Mouse (Mus musculus) heart, embryonic 16.5 days (tissue): ENCODE measurements around the gene Rcor1. TPM values are rescaled to one million over a fixed set of nuclear protein-coding genes. Genes with fewer than 3 reads are reported as not detected.

ENCODE experiments used
- ATAC-seq: fragments of 200-750 bp; cut with Nextera tagmentation; replicated peaks from 2 replicates; pipeline ENCODE4 v1.8.0; 2017; ENCODE audit warnings: moderate number of reproducible peaks; ENCODE audit not compliant: insufficient read depth, low FRiP score; ENCODE audit errors: extremely low read depth
- H3K27ac ChIP-seq: fragments of 300-500 bp; sonication (generic); 2 replicates; pipeline ENCODE4 v1.5.1; 2014; ENCODE audit warnings: mild to moderate bottlenecking, low read length, control low read depth, moderate library complexity
- H3K27me3 ChIP-seq: fragments of 300-500 bp; sonication (generic); 2 replicates; pipeline ENCODE4 v1.6.1; 2014; ENCODE audit warnings: low read length, mixed read lengths; ENCODE audit not compliant: control insufficient read depth, insufficient read depth
- H3K36me3 ChIP-seq: fragments of 300-500 bp; sonication (generic); 2 replicates; pipeline ENCODE4 v1.6.1; 2014; ENCODE audit not compliant: control insufficient read depth, insufficient read depth
- H3K4me1 ChIP-seq: fragments of 300-500 bp; sonication (generic); 2 replicates; pipeline ENCODE4 v1.6.1; 2014; ENCODE audit warnings: low read length, mixed read lengths; ENCODE audit not compliant: control insufficient read depth, insufficient read depth
- H3K4me2 ChIP-seq: fragments of 300-500 bp; sonication (generic); 2 replicates; pipeline ENCODE4 v1.6.1; 2014; ENCODE audit warnings: low read depth, mild to moderate bottlenecking, control low read depth, low read length
- H3K4me3 ChIP-seq: fragments of 300-500 bp; sonication (generic); 2 replicates; pipeline ENCODE4 v1.5.1; 2014; ENCODE audit warnings: mild to moderate bottlenecking, control low read depth, low read length
- H3K9ac ChIP-seq: fragments of 300-500 bp; sonication (generic); 2 replicates; pipeline ENCODE4 v1.6.1; 2014; ENCODE audit warnings: low read length, control low read depth
- H3K9me3 ChIP-seq: fragments of 300-500 bp; sonication (generic); replicated peaks from 2 replicates; pipeline ENCODE4 v1.6.1; 2016; ENCODE audit warnings: low read length; ENCODE audit not compliant: control insufficient read depth
- WGBS: fragments of 180-500 bp; shearing (Covaris S2); extraction: QIAGEN DNeasy Blood & Tissue Kit; methylation state at CpG from one replicate; pipeline ENCODE4 v1.1.7; 2014; 5-methylcytosine and 5-hydroxymethylcytosine counted together
- polyA plus RNA-seq: library from polyadenylated mRNA; unstranded; fragments of >200 nt; fragmentation: Nextera tagmentation; extraction: Ambion mirVana; gene quantifications from 2 replicates; pipeline ENCODE4 v1.2.1, GENCODE M21; 2015

Gene Rcor1
- polyA plus RNA-seq, result 6.4 and 6.5 TPM in 2 replicates

DNA sequence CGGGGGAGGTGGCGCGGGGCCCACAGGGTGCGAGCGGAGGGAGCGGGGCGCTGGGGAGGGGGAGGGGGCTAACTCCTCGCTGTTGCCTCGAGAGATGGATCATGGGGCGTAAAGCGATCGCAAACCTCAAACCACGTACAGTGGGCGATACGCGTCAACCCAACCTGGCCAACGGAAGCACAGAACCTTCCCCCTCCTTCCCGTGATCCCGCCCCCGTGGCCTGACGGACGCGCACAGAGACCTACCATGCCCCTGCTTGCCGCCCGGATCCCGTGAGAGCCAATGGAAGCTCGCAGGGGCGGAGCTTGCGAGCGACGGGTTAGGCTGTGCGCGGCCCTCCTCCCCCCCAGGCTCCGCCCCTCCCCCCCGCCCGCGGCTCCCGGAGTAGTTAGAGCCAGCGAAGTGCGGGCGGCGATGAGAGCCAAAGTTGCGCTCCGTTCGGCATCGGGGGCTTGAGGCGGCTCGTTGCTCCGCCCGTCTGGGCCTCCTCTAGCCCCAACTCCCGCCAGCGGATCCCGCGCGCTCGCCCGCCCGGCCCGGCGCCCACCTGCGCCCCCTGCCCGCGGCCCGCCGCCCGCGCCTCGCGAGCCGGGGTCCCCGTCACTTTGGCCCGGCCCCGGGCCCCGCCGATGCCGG, at the start of gene Rcor1:
TSS of gene Rcor1 (plus strand) at position 376 of the 637 bp plus-strand sequence.
- Histone ChIP-seq H3K9me3 (no peaks in the 10 kb centered on the region), H3K4me1 (peaks cover 15% of the 10 kb centered on the region), H3K36me3 (no peaks in the 10 kb centered on the region), H3K4me3 (peak within 1 kb of the TSS; percentile 94), H3K27me3 (no peaks in the 10 kb centered on the region), H3K9ac (peak within 1 kb of the TSS; percentile 99), H3K27ac (peak within 1 kb of the TSS; percentile 99), H3K4me2 (peak within 1 kb of the TSS; percentile 82)
- WGBS, result under 1% methylated on average over 72 of the region's 76 CpGs
- ATAC-seq, result peak; percentile 96

DNA sequence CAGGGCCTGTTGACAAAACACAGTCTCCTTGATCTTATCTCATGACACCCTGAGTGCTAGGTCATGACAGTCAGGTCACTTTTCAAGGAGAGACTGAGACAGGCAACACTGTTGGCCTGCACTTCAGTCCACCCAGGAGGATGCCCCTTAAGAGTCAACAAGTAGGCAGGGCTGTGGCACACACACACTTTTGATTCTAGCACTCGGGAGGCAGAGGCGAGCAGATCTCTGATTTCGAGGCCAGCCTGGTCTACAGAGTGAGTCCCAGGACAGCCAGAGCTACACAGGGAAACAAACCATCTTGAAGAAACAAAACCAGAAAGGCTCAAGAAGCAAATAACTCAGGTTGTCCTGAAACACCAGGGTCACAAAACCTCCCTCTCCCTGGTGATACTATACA, 49.7 kb upstream of the Rcor1 start:
- H3K9me3 ChIP-seq, result no peaks in the 10 kb centered on the region
- 0 out of 2 replicates have a peak, but pooled peaks cover 2% of the 10 kb centered on the region for H3K4me1 ChIP-seq
- no peaks in the 10 kb centered on the region for H3K27me3 ChIP-seq
- H3K4me2 ChIP-seq, result no peak overlapping the region
- no peak overlapping the region for H3K27ac ChIP-seq
- no peak overlapping the region for H3K9ac ChIP-seq
- WGBS, result 76% methylated on average over 3 of the region's 3 CpGs
- no peak overlapping the region for H3K4me3 ChIP-seq
- no peak for ATAC-seq
- H3K36me3 ChIP-seq, result no peaks in the 10 kb centered on the region

DNA sequence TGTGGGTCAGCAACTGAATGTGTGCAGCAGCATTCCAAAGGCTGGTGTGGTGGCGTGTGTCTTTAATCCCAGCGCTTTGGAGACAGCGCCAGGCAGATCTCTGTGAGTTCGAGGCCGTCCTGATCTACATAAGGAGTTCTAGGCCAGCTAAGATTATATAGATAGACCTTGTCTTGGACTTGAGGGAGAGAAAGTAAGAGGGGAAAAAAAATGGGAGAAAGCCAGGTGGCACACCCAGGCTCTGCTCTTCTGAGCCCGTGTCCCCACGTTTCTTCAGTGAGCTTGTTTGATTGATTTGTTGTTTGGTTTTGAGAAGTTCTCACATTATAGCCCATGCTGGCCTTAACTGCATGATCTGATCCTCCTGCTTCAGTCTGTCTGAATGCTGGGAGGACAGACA, 48.7 kb upstream of the Rcor1 start:
- 0 out of 2 replicates have a peak, but pooled peaks cover 2% of the 10 kb centered on the region for H3K4me1 ChIP-seq
- no peak overlapping the region for H3K9ac ChIP-seq
- H3K4me3 ChIP-seq, result no peak overlapping the region
- H3K36me3 ChIP-seq, result no peaks in the 10 kb centered on the region
- no peak for ATAC-seq
- no peak overlapping the region for H3K27ac ChIP-seq
- H3K9me3 ChIP-seq, result no peaks in the 10 kb centered on the region
- H3K4me2 ChIP-seq, result no peak overlapping the region
- H3K27me3 ChIP-seq, result no peaks in the 10 kb centered on the region
- WGBS, result 86% methylated on average over 7 of the region's 7 CpGs

DNA sequence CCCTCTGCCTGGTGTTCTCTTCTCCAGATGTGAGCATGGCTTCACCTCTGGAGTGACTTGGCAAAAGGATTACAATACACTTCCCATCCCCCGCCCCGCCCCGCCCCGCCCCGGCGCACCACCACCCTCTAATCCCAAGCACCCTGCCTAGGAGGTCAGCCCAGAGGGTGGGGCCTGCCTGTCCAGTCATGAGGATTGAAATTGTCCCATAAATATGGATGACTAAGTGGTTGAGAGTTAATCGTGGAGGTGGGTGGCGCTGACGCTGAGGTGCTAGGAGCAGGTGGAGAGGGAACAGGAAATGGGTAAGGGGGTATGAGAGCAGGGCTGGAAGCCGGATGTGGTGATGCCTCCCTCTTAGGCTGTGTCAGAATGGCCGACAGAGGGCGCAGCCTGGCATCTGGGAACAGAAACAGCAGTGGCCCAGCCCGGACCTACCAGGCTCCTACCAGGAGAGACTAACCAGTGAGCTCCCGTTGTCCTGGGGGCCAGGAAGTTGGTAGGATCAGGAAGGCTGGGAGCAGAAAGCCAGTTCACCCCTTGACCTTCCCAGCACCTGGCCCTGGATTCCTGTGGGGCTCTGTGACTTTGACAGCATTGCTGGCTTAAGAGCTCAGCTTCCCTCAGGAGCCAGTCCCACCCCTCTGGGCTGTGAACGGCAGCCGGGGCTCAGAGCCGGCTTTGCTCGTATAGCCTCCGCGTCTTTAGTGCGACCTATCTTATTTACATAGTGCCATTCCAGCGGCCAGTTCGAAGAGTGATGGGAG, 47.6 kb upstream of the Rcor1 start:
- Histone ChIP-seq H3K27me3 (no peaks in the 10 kb centered on the region), H3K4me2 (peak overlapping the region; percentile 81), H3K36me3 (no peaks in the 10 kb centered on the region), H3K9me3 (no peaks in the 10 kb centered on the region), H3K4me3 (peak overlapping the region; percentile 67), H3K27ac (peak overlapping the region; percentile 85), H3K4me1 (0 out of 2 replicates have a peak, but pooled peaks cover 2% of the 10 kb centered on the region), H3K9ac (peak overlapping the region; percentile 83)
- WGBS, result 8% methylated on average over 23 of the region's 23 CpGs
- ATAC-seq, result peak; percentile 86

DNA sequence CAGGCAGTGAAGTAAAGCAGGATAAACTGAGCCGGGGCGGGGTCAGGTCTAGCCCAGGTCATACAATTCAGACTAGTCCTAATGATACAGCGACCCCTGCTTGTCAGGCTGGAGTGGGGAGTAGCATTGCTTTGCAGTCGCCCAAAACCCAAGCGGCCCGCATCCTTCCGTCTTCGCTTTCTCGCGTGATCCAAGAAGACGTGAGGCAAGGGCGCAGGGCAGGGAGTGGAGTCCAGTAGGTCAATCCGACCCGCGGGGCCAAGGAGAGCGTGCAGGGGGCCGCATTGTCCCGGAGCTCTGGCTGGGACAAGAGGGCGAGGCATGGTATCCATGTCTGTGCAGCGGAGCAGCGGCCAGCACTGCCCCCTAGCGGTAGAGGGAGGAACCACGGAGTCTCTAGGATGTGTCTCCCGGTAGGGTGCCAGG, 47.0 kb upstream of the Rcor1 start:
- H3K36me3 ChIP-seq, result no peaks in the 10 kb centered on the region
- H3K9ac ChIP-seq, result peak overlapping the region; percentile 83
- peak overlapping the region; percentile 85 for H3K27ac ChIP-seq
- H3K4me3 ChIP-seq, result peak overlapping the region; percentile 67
- no peaks in the 10 kb centered on the region for H3K27me3 ChIP-seq
- peak; percentile 91 for ATAC-seq
- H3K9me3 ChIP-seq, result no peaks in the 10 kb centered on the region
- H3K4me2 ChIP-seq, result peak overlapping the region; percentile 81
- H3K4me1 ChIP-seq, result 0 out of 2 replicates have a peak, but pooled peaks cover 2% of the 10 kb centered on the region
- WGBS, result under 1% methylated on average over 24 of the region's 24 CpGs

DNA sequence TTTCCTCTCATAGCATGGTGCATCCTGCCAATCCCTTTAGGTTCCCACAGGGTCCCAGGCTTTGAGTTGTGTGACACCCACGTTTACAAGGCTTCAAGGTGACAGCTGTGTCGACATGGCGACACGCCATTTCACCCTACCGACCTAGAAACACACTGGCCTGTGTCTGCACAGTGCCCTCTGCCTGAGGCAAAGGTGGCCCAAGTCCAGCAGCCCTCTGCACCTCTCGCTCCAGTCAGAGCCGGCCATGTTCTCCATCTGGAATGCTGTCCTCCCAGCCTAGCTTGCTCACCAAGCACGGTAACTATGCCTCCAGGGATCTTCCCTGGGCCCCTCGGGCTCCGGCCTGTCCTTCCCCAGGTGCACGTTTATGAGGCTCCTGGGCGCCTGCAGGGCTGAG, 46.4 kb upstream of the Rcor1 start:
- peak overlapping the region; percentile 83 for H3K9ac ChIP-seq
- no peaks in the 10 kb centered on the region for H3K36me3 ChIP-seq
- no peak overlapping the region for H3K27ac ChIP-seq
- H3K4me1 ChIP-seq, result 0 out of 2 replicates have a peak, but pooled peaks cover 2% of the 10 kb centered on the region
- peaks cover 2% of the 10 kb centered on the region for H3K9me3 ChIP-seq
- H3K4me2 ChIP-seq, result peak overlapping the region; percentile 81
- no peak for ATAC-seq
- no peaks in the 10 kb centered on the region for H3K27me3 ChIP-seq
- H3K4me3 ChIP-seq, result peak overlapping the region; percentile 67
- 76% methylated on average over 12 of the region's 12 CpGs for WGBS

DNA sequence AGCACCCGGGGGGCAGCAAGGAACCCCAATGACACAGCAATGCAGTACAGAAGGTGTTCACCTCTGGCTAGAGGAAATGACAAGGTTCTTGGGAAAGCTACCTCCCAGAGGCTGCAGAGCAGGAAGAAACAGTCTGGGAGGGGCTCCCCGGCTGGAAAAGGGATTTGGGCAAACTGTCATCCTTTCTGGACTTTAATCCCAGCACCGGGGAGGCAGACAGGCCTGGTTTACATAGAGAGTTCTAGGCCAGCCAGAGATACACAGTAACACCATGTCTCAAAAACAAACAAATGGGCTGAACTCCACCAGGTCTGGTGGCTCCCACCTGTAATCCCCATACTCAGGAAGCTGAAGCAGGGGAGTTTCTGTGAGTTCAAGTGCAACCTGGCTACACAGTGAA, 45.9 kb upstream of the Rcor1 start:
- Histone ChIP-seq H3K4me2 (no peak overlapping the region), H3K27ac (no peak overlapping the region), H3K9ac (no peak overlapping the region), H3K27me3 (no peaks in the 10 kb centered on the region), H3K4me1 (0 out of 2 replicates have a peak, but pooled peaks cover 2% of the 10 kb centered on the region), H3K4me3 (no peak overlapping the region), H3K9me3 (peaks cover 6% of the 10 kb centered on the region), H3K36me3 (no peaks in the 10 kb centered on the region)
- no peak for ATAC-seq
- WGBS, result 85% methylated on average over 3 of the region's 3 CpGs

DNA sequence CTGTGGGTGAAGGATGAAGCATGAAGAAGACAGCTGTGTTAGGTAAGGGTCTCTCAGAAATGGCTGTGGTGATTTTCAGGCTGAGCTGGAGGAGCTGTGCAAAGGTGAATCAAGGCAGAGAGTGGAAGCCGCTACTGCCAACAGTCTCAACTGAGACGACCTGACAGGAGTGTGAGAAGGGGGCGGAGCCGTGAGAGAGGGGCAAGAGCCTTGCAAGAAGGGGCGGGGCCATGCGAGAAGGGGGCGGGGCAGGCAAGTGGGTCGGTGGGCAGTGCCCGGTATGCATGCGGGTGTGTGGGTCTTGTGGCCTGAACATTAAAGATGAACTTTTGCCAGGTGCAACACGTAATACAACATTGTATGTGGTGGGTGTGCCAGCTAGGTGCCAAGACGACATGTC, 44.5 kb upstream of the Rcor1 start:
- Histone ChIP-seq H3K36me3 (no peaks in the 10 kb centered on the region), H3K4me2 (no peak overlapping the region), H3K27me3 (no peaks in the 10 kb centered on the region), H3K27ac (no peak overlapping the region), H3K4me1 (0 out of 2 replicates have a peak, but pooled peaks cover 2% of the 10 kb centered on the region), H3K9ac (no peak overlapping the region), H3K4me3 (no peak overlapping the region), H3K9me3 (peaks cover 6% of the 10 kb centered on the region)
- WGBS, result 36% methylated on average over 12 of the region's 12 CpGs
- no peak for ATAC-seq

DNA sequence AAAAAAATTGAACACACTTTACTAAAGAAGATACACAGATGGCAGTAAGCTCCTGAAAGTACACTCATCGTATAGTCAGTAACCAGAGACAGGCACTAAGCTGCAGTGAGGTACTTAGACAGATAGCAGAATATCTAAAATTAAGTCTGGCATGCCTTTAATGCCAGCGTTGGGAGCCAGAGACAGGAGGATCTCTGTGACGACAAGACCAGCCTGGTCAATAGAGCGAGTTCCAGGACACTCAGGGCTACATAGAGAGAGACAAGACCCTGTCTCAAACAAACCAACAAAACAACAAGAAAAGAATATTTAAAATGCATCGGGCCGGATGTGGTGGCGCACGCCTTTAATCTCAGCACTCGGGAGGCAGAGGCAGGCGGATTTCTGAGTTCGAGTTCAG, 41.1 kb upstream of the Rcor1 start:
- no peak overlapping the region for H3K9ac ChIP-seq
- H3K36me3 ChIP-seq, result no peaks in the 10 kb centered on the region
- H3K9me3 ChIP-seq, result peaks cover 6% of the 10 kb centered on the region

More for the DNA sequence above, 41.1 kb upstream of the Rcor1 start:
- Histone ChIP-seq H3K4me1 (no peaks in the 10 kb centered on the region), H3K27me3 (no peaks in the 10 kb centered on the region), H3K4me2 (no peak overlapping the region), H3K4me3 (no peak overlapping the region), H3K27ac (no peak overlapping the region)
- WGBS, result 95% methylated on average over 11 of the region's 11 CpGs
- ATAC-seq, result no peak
